Mouse (Mus musculus) heart, postnatal 0 days (tissue): ENCODE measurements around the gene Sema4c.

Source experiments
- CTCF ChIP-seq: IDR thresholded peaks from 2 replicates; pipeline ENCODE4 v1.5.1; 2016; ENCODE audit warnings: antibody characterized with exemption, control low read depth, low read depth
- EP300 ChIP-seq: IDR thresholded peaks from 2 replicates; pipeline ENCODE4 v1.6.1; 2016; ENCODE audit warnings: antibody characterized with exemption, low read depth

DNA sequence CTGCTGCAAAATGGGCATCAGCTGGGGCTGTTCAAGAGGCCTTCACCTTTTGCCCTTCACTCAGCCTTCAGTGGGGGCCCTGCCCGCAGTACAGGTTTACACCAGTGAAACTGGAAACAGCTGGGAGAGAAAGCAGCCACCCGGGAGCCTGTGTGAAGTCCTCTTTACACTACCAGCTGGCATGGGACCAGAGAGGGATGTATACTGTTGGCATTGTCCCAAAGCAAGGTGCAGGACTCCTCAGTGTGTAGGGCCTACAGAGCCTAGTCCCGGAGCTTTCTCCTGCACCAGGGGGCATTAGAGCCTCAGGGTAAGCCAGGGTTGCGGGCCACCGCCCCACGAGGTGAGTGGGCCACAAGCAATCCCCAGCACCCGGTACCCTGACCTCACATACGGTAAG lies 27.7 kb downstream of the Sema4c start:
- TF ChIP-seq CTCF (no peak), EP300 (no peak)
